Mouse (Mus musculus) kidney, postnatal 36 days (tissue): ENCODE data around the gene Dpp6.

Experiments
- DNase-seq, 2 experiments: peaks; one replicate each; pipeline ENCODE4 v3.0.0; 2021 to 2022; ENCODE audit warnings: mixed read lengths in 2 of 2

Gene Dpp6

DNA sequence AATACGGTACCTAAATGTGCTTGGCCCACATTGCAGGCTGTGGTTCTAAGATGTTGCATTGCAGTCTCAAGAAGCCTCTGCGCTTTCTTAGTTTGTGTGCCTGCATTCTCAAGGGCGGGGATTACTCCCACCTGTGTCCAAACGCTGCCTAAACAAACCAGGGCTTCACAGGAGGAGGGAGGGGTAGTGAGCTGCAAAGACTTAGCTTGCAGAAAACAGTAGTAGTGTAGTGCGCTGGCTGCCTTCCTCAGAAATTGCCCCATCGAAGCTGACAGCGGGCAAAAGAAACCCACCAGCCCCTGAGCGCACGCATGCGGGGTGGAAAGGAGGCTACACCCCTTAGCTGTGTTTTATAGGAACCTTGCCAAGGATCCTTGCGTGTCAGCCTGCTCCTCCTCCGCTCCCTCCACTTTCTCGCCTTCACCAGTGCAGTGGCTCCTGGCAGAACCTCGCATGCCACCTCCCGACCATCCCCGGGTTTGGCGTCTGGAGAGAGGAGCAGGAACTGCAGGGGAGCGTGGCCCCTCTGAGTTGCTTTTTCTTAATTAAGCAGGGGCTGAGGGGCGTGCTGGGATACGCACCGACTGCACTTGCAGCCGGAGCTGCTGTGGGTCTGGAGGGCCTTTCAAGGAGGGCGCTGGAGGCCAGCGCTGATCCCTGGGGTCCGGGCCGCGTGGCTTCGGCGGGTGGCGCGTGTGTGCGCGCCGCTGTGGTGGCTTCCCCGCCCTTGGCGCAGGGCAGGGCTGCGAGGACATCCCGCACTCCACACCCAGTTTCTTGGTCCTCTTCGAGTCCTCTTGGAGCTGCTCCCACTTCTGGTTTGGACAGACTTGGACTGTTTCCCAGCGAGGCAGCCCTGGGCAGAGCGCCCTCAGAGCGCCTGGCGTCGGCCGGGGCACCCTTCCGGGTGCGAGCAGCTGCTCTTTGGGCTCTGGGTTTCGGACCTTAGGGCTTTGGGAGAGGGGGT lies at the start of gene Dpp6:
Dpp6 (plus strand) TSS at position 229 of the 967 bp plus-strand sequence.
- DNase-seq = peak in 1 of 2 experiments; percentile 11

- DNase-seq = no peak
These were observed 33.0 kb upstream of the Dpp6 start for GRCm38 (mm10) chr5:26783955-26784354.

DNA sequence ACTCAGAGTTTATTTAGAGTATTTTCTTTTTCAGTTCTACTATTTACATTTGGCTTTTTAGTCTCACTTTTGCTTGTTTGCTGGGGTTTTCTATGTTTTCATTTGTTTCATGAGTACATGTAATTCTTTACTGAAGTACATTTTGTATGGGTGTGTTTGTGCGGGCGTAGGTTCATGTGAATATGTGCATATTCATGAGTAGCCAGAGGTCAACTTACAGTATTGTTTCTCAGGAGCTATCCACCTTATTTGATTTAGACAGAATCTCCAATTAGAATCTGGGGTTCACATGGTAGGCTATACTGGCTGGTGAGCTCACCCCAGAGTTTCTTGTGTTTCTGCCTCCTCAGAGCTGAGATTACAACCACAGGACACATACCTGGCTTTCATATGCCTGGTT lies 21.5 kb upstream of the Dpp6 start:
- DNase-seq = no peak

- no peak for DNase-seq
These were observed 19.0 kb downstream of the Dpp6 start for GRCm38 (mm10) chr5:26835972-26836371.

DNA sequence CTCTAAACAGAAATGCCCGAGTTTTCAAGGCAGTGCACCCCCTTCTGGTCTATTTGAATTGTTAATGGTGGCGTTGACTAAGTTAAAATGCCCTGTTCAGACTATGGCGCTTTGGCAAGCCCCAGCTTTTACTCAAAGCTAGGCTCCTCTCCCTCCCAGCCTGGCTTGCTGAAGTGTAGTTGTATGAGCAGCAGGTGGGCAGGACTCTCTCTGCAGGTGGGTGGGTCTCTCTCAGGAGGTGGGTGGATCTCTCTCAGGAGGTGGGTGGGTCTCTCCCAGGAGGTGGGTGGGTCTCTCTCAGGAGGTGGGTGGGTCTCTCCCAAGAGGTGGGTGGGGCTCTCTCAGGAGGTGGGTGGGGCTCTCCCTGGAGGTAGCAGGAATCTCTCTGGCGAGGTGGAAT lies 24.1 kb downstream of the Dpp6 start:
- no peak for DNase-seq

- DNase-seq = no peak
These were observed 37.7 kb downstream of the Dpp6 start for GRCm38 (mm10) chr5:26854746-26855145.

DNA sequence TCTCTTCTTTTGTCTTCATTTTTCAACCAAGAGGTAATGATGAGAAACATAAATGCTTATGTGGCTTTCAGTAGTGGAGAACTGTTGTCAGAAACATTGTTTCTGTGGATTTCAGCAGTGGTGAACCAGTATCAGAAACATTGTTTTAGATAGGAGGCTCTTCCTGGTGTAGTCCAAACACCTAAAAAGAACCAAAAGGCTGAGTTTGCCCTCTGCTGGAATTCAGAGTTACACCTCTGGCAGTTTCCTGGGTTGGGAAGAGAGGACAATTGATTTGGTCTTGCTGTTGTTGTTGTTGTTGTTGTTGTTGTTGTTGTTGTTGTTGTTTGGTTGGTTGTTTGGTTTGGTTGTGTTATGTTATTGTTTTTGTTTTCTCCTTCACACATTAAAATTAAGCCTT lies 58.4 kb downstream of the Dpp6 start:
- peak in 1 of 2 experiments; percentile 6 for DNase-seq

DNA sequence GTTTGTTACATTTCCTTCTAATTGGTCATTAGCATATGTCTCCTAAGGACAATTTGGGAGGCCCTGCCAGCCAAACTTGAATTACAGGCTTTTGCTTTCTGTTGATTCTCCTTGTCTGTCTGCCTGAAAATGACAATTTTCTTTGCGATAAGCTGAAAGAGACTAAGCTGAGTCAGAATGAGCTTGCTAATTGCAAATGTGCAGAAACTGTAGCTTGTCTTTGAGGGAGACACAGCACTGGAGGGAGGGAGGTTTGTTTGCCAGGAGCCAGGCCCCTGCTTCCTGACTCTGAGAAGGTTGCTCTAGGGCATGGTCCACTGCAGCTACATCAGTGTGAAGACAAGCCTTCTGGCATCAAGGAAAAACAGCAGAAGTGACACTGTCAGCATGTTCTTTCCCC lies 70.5 kb downstream of the Dpp6 start:
- no peak for DNase-seq

DNA sequence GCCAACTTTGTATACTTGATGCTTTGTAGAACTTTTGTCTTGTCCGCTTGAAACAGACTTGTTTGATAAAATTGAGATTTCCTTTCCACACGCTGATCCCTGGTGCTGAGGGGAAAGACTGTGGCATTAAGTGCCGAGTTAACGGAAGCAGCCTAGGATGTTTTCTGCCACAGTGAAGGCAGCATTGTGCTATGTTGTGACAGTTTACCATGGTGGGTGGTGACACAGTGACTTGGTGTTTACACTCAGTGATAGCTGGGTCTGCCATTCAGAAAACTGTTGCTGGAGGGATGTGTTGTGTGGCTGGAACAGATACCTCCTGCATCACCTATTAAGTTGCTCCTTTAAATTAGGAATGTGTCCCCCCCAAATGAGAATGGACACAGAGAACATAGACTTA lies 71.1 kb downstream of the Dpp6 start:
- DNase-seq = no peak

- peak in 1 of 2 experiments; percentile 21 for DNase-seq
These were observed 77.3 kb downstream of the Dpp6 start for GRCm38 (mm10) chr5:26894346-26894745.

DNA sequence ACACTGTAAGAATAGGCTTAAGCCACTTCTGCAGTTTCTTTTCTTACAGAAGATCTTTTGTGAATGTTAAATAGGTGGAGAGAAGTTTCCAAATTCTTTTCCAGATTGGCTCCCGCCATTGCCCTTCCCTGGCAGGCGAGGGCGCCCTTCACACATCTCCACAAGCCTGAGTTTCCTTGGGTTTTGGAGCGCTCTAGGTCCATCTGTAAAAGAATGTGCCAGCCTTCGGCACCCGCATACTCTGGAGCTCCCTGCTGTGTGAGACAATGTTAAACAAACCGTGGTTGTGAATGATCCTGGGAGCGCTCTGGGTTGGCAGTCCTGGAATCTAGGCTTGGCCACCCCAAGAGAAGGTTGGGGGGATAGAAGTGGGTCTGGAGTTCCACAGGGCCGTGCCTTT lies 86.8 kb downstream of the Dpp6 start:
- peak in 1 of 2 experiments; percentile 1 for DNase-seq

DNA sequence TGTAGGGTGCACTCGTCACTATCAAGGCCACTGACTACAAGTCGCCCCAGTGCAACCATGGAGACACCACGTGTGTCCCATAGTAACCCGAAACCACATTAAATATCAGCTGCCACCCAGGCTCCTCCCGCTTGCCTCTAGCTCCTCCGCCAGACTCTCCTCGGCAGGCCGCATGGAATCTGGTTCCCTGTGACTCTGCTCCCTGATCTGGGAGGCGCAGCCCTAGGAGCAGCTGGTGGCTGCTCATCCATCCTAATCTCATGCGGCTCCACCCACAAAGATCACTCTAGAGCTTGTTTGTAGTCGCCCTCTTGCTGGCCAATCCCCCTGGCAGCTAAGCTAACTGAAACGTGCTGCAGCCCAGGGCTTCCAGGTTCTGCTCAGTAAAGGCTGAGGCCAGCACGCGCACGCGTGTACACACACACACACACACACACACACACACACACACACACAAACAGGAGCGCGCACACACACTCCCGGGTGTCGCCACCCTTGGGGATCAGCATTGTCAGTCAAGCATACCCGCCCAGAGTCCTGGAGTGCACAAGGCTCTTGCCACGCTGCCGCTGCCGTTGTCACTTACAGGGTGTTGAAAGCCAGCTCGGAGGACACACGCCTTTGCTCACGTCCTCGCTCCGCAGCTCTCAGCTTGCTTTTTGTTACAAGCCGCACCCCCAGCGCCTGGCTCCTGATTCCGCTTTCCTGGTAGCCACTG lies 87.5 kb downstream of the Dpp6 start:
- peak in 1 of 2 experiments; percentile 2 for DNase-seq

GRCm38 (mm10) chr5:26907151-26907550 lies 90.1 kb downstream of the Dpp6 start:
- DNase-seq = no peak

DNA sequence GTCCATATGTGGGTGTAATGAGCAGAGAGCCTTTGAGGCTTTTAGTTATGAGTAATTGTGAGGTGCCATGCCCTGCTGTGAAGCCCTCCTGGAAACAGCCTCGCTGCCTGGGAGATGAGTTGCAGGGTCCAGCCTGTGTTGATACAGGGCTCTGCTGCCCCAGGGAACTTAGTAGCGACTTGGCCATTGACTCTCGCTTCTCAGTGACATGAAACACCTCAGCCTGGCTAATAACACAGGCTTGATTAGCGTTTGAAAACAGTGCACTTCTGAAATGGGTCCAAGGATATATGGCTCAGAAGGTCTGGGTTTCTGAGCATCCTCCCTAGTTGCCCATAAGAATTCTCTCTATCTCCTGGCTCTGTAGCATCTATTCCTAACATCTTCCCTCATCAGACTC lies 91.6 kb downstream of the Dpp6 start:
- DNase-seq = no peak

DNA sequence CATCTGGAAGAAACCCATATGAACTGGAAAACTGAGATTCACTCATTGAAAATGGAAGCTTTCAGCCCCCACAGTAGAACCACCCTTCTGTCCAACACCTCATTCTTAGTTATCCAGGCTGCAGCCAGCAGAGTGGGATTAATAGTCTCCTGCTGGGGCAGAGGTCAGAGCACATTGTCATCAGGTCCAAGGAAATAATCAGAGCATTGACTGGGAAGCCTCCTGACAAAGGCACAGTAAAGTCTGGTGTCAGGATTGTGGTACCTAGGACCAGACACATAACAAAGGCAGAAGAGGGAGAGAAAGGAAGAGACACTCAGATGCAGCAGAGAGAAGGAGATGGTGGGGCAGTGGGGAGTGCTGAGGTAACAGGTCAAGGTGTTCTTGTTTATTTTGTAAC lies 93.3 kb downstream of the Dpp6 start:
- DNase-seq = no peak

DNA sequence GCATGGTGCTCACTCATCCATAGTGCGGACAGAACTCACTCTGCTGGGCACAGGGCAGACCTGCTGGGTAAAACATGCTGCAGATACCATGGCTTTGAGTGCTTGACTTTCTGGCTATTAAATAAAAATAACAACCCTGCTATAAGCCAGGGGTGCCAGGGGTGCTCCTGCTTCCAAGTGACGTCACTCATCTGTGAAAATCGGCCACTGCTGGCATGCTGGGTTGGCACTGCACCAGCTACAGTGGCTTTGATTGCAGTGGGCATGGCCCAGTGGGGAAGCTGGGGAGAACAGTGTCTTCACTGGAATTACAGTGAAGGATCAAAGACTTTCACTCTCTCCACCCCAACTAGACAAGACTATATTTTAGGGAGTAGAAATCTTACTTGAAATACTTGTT lies 95.0 kb downstream of the Dpp6 start:
- DNase-seq = no peak

- DNase-seq = no peak
These were observed 101.8 kb downstream of the Dpp6 start for GRCm38 (mm10) chr5:26918763-26919162.

GRCm38 (mm10) chr5:26924552-26924951 lies 107.5 kb downstream of the Dpp6 start:
- no peak for DNase-seq

GRCm38 (mm10) chr5:26932413-26933122 lies 115.6 kb downstream of the Dpp6 start:
- DNase-seq = no peak

- DNase-seq = no peak
These were observed 117.9 kb downstream of the Dpp6 start for GRCm38 (mm10) chr5:26934911-26935310.

GRCm38 (mm10) chr5:26941471-26941870 lies 124.5 kb downstream of the Dpp6 start:
- no peak for DNase-seq

DNA sequence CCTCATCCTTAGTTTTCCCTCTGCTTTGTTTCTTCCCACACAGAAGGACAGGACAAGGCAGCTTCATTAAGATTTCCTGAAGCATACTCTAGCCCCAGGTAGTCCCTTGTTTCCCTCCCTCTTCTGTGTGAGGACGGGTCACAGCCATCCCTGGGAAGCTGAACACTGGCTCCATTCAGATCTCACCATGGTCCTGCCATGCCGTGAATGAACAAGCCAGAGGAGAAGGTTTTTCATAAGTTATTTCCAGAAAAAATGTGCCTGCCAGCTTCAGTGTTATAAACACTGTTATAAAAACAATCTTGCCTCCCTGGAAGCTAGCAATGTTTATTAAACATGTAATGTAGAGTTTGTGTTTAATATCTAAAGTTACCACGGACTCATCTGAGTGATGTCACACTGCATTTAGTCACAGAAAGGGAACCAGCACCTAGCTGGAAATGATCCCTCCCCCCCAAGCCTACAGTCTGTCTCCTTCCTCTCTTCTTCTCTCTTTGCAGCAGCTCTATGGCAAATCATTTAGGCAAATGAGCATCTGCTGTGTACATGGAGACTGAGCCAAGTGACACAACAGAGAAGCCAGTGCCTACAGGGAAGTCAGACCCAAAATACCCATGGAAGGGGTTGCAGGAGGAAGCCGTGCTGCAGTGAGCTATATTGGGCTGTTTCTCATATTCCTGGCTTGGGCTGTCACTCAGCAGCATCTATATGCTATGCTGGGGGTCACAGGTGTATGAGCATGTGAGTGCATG lies 128.3 kb downstream of the Dpp6 start:
- DNase-seq = no peak
